Mouse (Mus musculus): ENCODE data around the gene Sin3a.

GRCm38 (mm10) chr9:57074822-57075603, 3.2 kb downstream of the Sin3a start:
- TF ChIP-seq EP300 (optimal IDR thresholded peaks at IDR 0.05) (no peak), CTCF (IDR thresholded peaks at IDR 0.05; ENCODE audit: low read depth) (no peak)

Measured in stomach, postnatal 0 days (tissue).